Mouse (Mus musculus): ENCODE measurements at regions not wholly inside any gene's neighbourhood (a gene's known extent, or its start where the extent isn't known, plus 50 kb on each side); places are given as distances from the start of the nearest gene placed in this dataset.

- Histone ChIP-seq H3K4me1 (replicated peaks) (no peaks in the 10 kb centered on the region), H3K4me3 (no peak overlapping the region), H3K9ac (no peak overlapping the region), H3K27me3 (replicated peaks) (no peaks in the 10 kb centered on the region), H3K27ac (ENCODE audit: poor library complexity, severe bottlenecking) (no peak overlapping the region), H3K9me3 (replicated peaks) (0 out of 2 replicates have a peak, but pooled peaks cover 6% of the 10 kb centered on the region), H3K36me3 (no peaks in the 10 kb centered on the region), H3K4me2 (no peak overlapping the region)
- 90% methylated on average over 6 of the region's 6 CpGs for WGBS
- ATAC-seq (ENCODE audit: insufficient number of reproducible peaks, low FRiP score) = no peak
These were observed 224.9 kb upstream of the Kazn start for GRCm38 (mm10) chr4:142464066-142464465.

GRCm38 (mm10) chr4:142460468-142461086 lies 221.4 kb upstream of the Kazn start:
- Histone ChIP-seq H3K9ac (no peak overlapping the region), H3K4me2 (no peak overlapping the region), H3K4me3 (no peak overlapping the region), H3K27ac (ENCODE audit: poor library complexity, severe bottlenecking) (no peak overlapping the region), H3K27me3 (replicated peaks) (no peaks in the 10 kb centered on the region), H3K4me1 (replicated peaks) (no peaks in the 10 kb centered on the region), H3K9me3 (replicated peaks) (peaks cover 14% of the 10 kb centered on the region; the same call in 1 of the 2 replicates), H3K36me3 (no peaks in the 10 kb centered on the region)
- ATAC-seq (ENCODE audit: insufficient number of reproducible peaks, low FRiP score) = no peak
- 87% methylated on average over 13 of the region's 13 CpGs for WGBS

DNA sequence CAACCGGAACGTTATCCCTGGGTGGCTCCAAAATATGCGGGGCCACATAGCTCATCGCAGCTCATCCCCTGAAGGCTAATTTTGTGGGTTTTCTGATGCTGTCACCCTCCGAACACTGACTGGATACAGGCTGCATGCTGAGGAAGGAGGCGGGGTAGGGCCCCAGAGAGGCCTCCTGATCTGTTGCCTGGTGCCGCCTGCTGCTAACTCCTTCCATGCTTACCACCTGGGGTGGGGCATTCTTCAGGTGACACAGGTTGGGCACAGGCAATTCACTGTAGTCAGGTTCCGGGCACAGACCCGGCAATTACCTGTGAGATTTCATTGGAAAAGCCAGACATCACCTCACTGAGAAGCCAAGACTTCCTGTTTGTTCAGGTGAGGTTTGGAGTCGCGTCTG lies 213.4 kb upstream of the Kazn start:
- WGBS = 43% methylated on average over 11 of the region's 11 CpGs
- ATAC-seq (ENCODE audit: insufficient number of reproducible peaks, low FRiP score) = no peak
- peaks cover 22% of the 10 kb centered on the region for H3K27me3 ChIP-seq (replicated peaks)
- H3K9me3 ChIP-seq (replicated peaks) = no peaks in the 10 kb centered on the region
- peaks cover 7% of the 10 kb centered on the region; the same call in 1 of the 2 replicates for H3K4me1 ChIP-seq (replicated peaks)
- H3K4me3 ChIP-seq = no peak overlapping the region
- no peaks in the 10 kb centered on the region for H3K36me3 ChIP-seq
- no peak overlapping the region for H3K9ac ChIP-seq
- H3K4me2 ChIP-seq = no peak overlapping the region
- H3K27ac ChIP-seq (ENCODE audit: poor library complexity, severe bottlenecking) = no peak overlapping the region

- WGBS = 66% methylated on average over 3 of the region's 3 CpGs
- no peak overlapping the region for H3K4me2 ChIP-seq
- H3K4me3 ChIP-seq = no peak overlapping the region
- peaks cover 11% of the 10 kb centered on the region; the same call in 1 of the 2 replicates for H3K4me1 ChIP-seq (replicated peaks)
- H3K36me3 ChIP-seq = no peaks in the 10 kb centered on the region
- ATAC-seq (ENCODE audit: insufficient number of reproducible peaks, low FRiP score) = no peak
- no peaks in the 10 kb centered on the region for H3K9me3 ChIP-seq (replicated peaks)
- H3K27ac ChIP-seq (ENCODE audit: poor library complexity, severe bottlenecking) = no peak overlapping the region
- no peak overlapping the region for H3K9ac ChIP-seq
- H3K27me3 ChIP-seq (replicated peaks) = peaks cover 22% of the 10 kb centered on the region
These were observed 211.7 kb upstream of the Kazn start for GRCm38 (mm10) chr4:142450884-142451283.

- Histone ChIP-seq H3K4me3 (no peak overlapping the region), H3K27me3 (replicated peaks) (peaks cover 22% of the 10 kb centered on the region), H3K4me2 (no peak overlapping the region), H3K36me3 (no peaks in the 10 kb centered on the region), H3K9ac (no peak overlapping the region), H3K27ac (ENCODE audit: poor library complexity, severe bottlenecking) (no peak overlapping the region), H3K4me1 (replicated peaks) (peaks cover 11% of the 10 kb centered on the region; the same call in 1 of the 2 replicates), H3K9me3 (replicated peaks) (no peaks in the 10 kb centered on the region)
- 71% methylated on average over 13 of the region's 13 CpGs for WGBS
- ATAC-seq (ENCODE audit: insufficient number of reproducible peaks, low FRiP score) = no peak
These were observed 210.5 kb upstream of the Kazn start for GRCm38 (mm10) chr4:142449713-142450112.

DNA sequence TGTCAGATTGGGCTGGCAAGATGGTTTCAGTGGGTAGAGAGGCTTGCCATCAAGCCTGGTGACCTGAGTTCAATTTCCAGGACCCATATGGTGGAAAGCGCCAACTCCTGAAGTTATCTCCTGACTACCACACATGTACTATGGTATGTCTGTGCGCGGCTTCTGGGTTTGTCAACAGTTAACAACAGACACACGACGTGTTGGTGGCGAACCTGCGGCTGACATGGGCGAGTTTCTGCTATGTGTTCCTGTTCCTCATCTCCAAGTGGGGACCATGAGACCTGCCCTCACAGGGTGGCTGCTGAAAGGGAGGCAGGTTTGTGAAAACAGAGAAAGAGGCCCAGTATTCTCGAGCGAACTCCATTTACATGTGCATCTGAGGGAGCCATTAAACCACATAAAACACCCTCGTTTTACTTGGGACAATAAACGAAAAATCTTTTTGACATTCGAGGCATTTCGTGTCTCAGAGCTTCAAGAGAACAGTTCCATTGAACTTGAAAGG lies 210.0 kb upstream of the Kazn start:
- WGBS = 76% methylated on average over 14 of the region's 14 CpGs
- Histone ChIP-seq H3K27me3 (replicated peaks) (peaks cover 22% of the 10 kb centered on the region), H3K4me2 (no peak overlapping the region), H3K36me3 (no peaks in the 10 kb centered on the region), H3K27ac (ENCODE audit: poor library complexity, severe bottlenecking) (no peak overlapping the region), H3K9ac (no peak overlapping the region), H3K4me1 (replicated peaks) (peaks cover 11% of the 10 kb centered on the region; the same call in 1 of the 2 replicates), H3K9me3 (replicated peaks) (no peaks in the 10 kb centered on the region), H3K4me3 (no peak overlapping the region)
- no peak for ATAC-seq (ENCODE audit: insufficient number of reproducible peaks, low FRiP score)

GRCm38 (mm10) chr4:142447529-142447928 lies 208.3 kb upstream of the Kazn start:
- no peak overlapping the region for H3K27ac ChIP-seq (ENCODE audit: poor library complexity, severe bottlenecking)
- WGBS = 37% methylated on average over 7 of the region's 7 CpGs

DNA sequence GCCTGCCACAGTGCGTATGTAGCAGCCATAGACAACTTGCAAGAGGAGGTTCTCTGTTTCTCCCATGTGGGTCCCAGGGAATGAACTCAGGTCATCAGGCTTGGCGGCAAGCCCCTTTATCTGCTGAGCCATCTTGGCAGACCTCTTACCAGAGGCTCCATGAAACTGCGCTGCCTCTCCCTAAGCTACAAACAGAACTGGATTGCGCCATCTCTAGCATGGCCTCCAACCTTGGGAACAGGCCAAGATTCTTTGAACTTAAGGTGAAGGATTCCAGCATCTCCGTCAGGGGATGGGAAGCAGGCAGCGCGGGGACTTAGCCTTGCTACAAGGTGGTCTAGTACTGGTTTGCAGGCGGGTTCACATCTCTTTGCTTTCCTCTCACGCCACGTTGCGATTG lies 201.8 kb upstream of the Kazn start:
- WGBS = 83% methylated on average over 11 of the region's 11 CpGs

More at GRCm38 (mm10) chr4:142447529-142447928, 208.3 kb upstream of the Kazn start:
- no peak for ATAC-seq (ENCODE audit: insufficient number of reproducible peaks, low FRiP score)
- H3K4me1 ChIP-seq (replicated peaks) = peaks cover 11% of the 10 kb centered on the region; the same call in 1 of the 2 replicates
- no peak overlapping the region for H3K4me2 ChIP-seq
- no peaks in the 10 kb centered on the region for H3K9me3 ChIP-seq (replicated peaks)
- H3K27me3 ChIP-seq (replicated peaks) = peaks cover 15% of the 10 kb centered on the region
- no peak overlapping the region for H3K4me3 ChIP-seq
- H3K36me3 ChIP-seq = no peaks in the 10 kb centered on the region
- no peak overlapping the region for H3K9ac ChIP-seq

DNA sequence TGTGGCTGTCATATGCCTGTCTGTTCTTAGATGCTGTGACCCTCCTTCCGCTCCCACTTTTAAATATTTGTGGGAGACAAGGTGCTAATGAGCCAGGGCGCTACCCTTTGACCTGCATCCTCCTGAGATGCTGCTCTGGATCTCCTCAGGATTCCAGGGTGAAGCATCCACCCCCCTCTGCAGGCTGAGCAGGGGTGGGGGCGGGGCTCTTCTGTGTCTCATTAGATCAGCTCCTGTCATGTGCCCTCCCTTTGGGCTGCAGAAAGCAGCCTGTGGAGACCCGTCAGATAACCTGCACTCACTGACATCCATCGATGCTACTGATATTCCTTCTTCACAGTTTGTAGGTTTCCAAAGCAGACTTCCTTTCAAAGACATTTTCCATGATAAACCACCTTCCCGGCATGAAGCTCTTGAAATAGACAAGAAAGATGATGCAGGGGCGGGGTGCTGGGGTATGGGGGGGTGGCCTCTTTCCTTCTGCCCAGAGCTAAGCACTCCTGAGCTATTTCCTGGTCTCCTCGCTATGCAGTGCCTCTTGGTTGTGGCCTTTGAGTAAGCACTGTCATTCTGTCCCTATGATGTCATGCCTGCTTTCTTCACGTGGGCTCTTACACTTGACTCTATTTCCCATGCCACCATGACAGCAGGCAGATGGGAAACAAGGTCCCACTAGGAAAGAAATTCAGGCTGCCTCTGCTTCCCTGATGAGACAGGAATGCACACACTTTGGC lies 200.4 kb upstream of the Kazn start:
- H3K9ac ChIP-seq = no peak overlapping the region
- H3K4me3 ChIP-seq = no peak overlapping the region
- H3K27me3 ChIP-seq (replicated peaks) = no peaks in the 10 kb centered on the region
- no peak overlapping the region for H3K27ac ChIP-seq (ENCODE audit: poor library complexity, severe bottlenecking)
- WGBS = 38% methylated on average over 9 of the region's 9 CpGs
- H3K4me2 ChIP-seq = no peak overlapping the region
- no peak for ATAC-seq (ENCODE audit: insufficient number of reproducible peaks, low FRiP score)
- H3K4me1 ChIP-seq (replicated peaks) = no peaks in the 10 kb centered on the region
- no peaks in the 10 kb centered on the region for H3K36me3 ChIP-seq
- no peaks in the 10 kb centered on the region for H3K9me3 ChIP-seq (replicated peaks)

More for the DNA sequence above, 201.8 kb upstream of the Kazn start:
- Histone ChIP-seq H3K4me3 (no peak overlapping the region), H3K9me3 (replicated peaks) (no peaks in the 10 kb centered on the region), H3K36me3 (no peaks in the 10 kb centered on the region), H3K4me2 (no peak overlapping the region), H3K27me3 (replicated peaks) (no peaks in the 10 kb centered on the region), H3K27ac (ENCODE audit: poor library complexity, severe bottlenecking) (no peak overlapping the region), H3K4me1 (replicated peaks) (no peaks in the 10 kb centered on the region), H3K9ac (no peak overlapping the region)
- no peak for ATAC-seq (ENCODE audit: insufficient number of reproducible peaks, low FRiP score)

- H3K36me3 ChIP-seq = no peaks in the 10 kb centered on the region
- H3K27ac ChIP-seq (ENCODE audit: poor library complexity, severe bottlenecking) = no peak overlapping the region
- H3K4me3 ChIP-seq = no peak overlapping the region
- H3K4me1 ChIP-seq (replicated peaks) = no peaks in the 10 kb centered on the region
- H3K9me3 ChIP-seq (replicated peaks) = no peaks in the 10 kb centered on the region
- no peak overlapping the region for H3K4me2 ChIP-seq
- WGBS = 65% methylated on average over 3 of the region's 3 CpGs
- ATAC-seq (ENCODE audit: insufficient number of reproducible peaks, low FRiP score) = no peak
- no peak overlapping the region for H3K9ac ChIP-seq
- no peaks in the 10 kb centered on the region for H3K27me3 ChIP-seq (replicated peaks)
These were observed 185.4 kb upstream of the Kazn start for GRCm38 (mm10) chr4:142424596-142424995.

GRCm38 (mm10) chr4:142420427-142420826 lies 181.2 kb upstream of the Kazn start:
- ATAC-seq (ENCODE audit: insufficient number of reproducible peaks, low FRiP score) = no peak
- Histone ChIP-seq H3K4me3 (no peak overlapping the region), H3K27ac (ENCODE audit: poor library complexity, severe bottlenecking) (no peak overlapping the region), H3K4me1 (replicated peaks) (no peaks in the 10 kb centered on the region), H3K9me3 (replicated peaks) (no peaks in the 10 kb centered on the region), H3K36me3 (no peaks in the 10 kb centered on the region), H3K4me2 (no peak overlapping the region), H3K27me3 (replicated peaks) (no peaks in the 10 kb centered on the region), H3K9ac (no peak overlapping the region)
- WGBS = 72% methylated on average over 7 of the region's 7 CpGs

Data from heart, embryonic 12.5 days (tissue).